Mouse (Mus musculus): ENCODE measurements around the gene Tbc1d21. TPM values are rescaled to one million over a fixed set of nuclear protein-coding genes. Genes with fewer than 3 reads are reported as not detected.

Tbc1d21 gene
- total RNA-seq, 2 experiments from 2014 or later: not detected

Other genes starting within 250 kb of the Tbc1d21 start
- gene Islr, start 166.1 kb downstream of the Tbc1d21 start, total RNA-seq (2021): 10 to 100 TPM; 16.5 to 17.4 TPM
- 10 to 100 TPM; 71.2 to 72.3 TPM for gene Islr2, start 166.1 kb downstream of the Tbc1d21 start, total RNA-seq (2021)
- 10 to 100 TPM; 17.2 to 17.7 TPM for gene Pml, start 120.7 kb downstream of the Tbc1d21 start, total RNA-seq (2021)
- 10 to 100 TPM; 67.9 to 69.7 TPM for gene Stoml1, start 117.3 kb downstream of the Tbc1d21 start, total RNA-seq (2021)
- 1 to 10 TPM; 1.5 to 2.8 TPM for gene Loxl1, start 57.3 kb downstream of the Tbc1d21 start, total RNA-seq (2021)
- gene Insyn1, start 118.1 kb upstream of the Tbc1d21 start, total RNA-seq (2021): 100 to 1,000 TPM; 225 to 235 TPM
- 1 to 10 TPM; 6.5 to 6.7 TPM for gene Cd276, start 185.0 kb upstream of the Tbc1d21 start, total RNA-seq (2021)
- gene Nptn, start 211.8 kb upstream of the Tbc1d21 start, total RNA-seq (2021): 100 to 1,000 TPM; 967 to 997 TPM